Mouse (Mus musculus) cerebellum, adult 11 months (tissue): ENCODE measurements at regions not wholly inside any gene's neighbourhood (a gene's known extent, or its start where the extent isn't known, plus 50 kb on each side); places are given as distances from the start of the nearest gene placed in this dataset.

Experiments
- DNase-seq: peaks from one replicate; pipeline ENCODE4 v3.0.0; 2022

- DNase-seq = no peak
Observed at GRCm38 (mm10) chr16:77235449-77235848, 221.9 kb downstream of the Usp25 start.
